Mouse (Mus musculus): ENCODE results near the gene 1700028K03Rik.

The 1700028K03Rik gene

GRCm38 (mm10) chr5:107541696-107542095 lies 7.2 kb downstream of the 1700028K03Rik start:
- no peak for DNase-seq (ENCODE audit: low read depth, low spot score)

- no peak for DNase-seq (ENCODE audit: low read depth, low spot score)
Observed at GRCm38 (mm10) chr5:107545927-107546326, 11.4 kb downstream of the 1700028K03Rik start.

- no peak for DNase-seq (ENCODE audit: low read depth, low spot score)
Observed at GRCm38 (mm10) chr5:107547955-107548354, 13.4 kb downstream of the 1700028K03Rik start.

GRCm38 (mm10) chr5:107548444-107548843 lies 13.9 kb downstream of the 1700028K03Rik start:
- no peak for DNase-seq (ENCODE audit: low read depth, low spot score)

- DNase-seq (ENCODE audit: low read depth, low spot score): no peak
Observed at GRCm38 (mm10) chr5:107554336-107554735, 19.8 kb downstream of the 1700028K03Rik start.

GRCm38 (mm10) chr5:107556969-107557368 lies 22.5 kb downstream of the 1700028K03Rik start:
- DNase-seq (ENCODE audit: low read depth, low spot score): no peak

- no peak for DNase-seq (ENCODE audit: low read depth, low spot score)
Observed at GRCm38 (mm10) chr5:107569148-107569547, 34.6 kb downstream of the 1700028K03Rik start.

GRCm38 (mm10) chr5:107597301-107598077 lies 63.0 kb downstream of the 1700028K03Rik start, which contains the start of the genes Rpap2 and Glmn:
Rpap2 (plus strand) TSS chr5:107597373.
Glmn (minus strand) TSS chr5:107597888.
- peak; percentile 90 for DNase-seq (ENCODE audit: low read depth, low spot score)

GRCm38 (mm10) chr5:107598380-107598779 lies 63.9 kb downstream of the 1700028K03Rik start:
- DNase-seq (ENCODE audit: low read depth, low spot score): peak; percentile 9

Measured in R1 (cell line).